Mouse (Mus musculus): Measurements from ENCODE around the gene Glis2. TPM values are rescaled to one million over a fixed set of nuclear protein-coding genes. Genes with fewer than 3 reads are reported as not detected.

The Glis2 gene
- total and polyA plus RNA-seq, 3 experiments: 0.59 to 3.3 (median 2.5) TPM

DNA sequence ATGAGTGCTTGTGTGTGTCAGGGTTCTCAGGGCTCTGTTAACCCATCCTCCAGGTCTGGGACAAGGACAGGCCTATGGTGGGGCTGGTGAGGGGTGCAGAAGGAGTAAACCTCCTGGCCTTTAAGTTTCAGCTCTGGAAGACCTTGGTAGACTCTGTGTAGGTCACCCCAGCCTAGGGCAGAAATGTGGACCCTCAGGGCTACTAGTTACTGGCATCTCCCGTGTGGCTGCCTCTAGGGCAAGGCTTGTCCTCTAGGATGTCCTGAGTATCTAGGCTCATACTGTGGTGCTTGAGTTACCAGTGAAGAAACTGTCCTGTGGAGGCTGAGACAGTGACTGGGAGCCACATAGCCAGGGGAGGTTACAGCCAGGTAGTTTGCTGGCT is 8.9 kb downstream of the Glis2 start:
- Histone ChIP-seq H3K27me3 (replicated peaks) (no peaks in the 10 kb centered on the region), H3K79me2 (replicated peaks; ENCODE audit: control insufficient read depth, extremely low read depth, insufficient read depth, poor library complexity, severe bottlenecking) (no peaks in the 10 kb centered on the region), H3K9me3 (replicated peaks; ENCODE audit: low read length) (no peaks in the 10 kb centered on the region), H3K4me3 (replicated peaks in 1 of 3; ENCODE audit: low read depth in 2 of 3, low read length in 2 of 3, poor library complexity in 1 of 3) (no peak overlapping the region), H3K4me1 (ENCODE audit: control insufficient read depth in 1 of 2, insufficient read depth in 2 of 2) (peaks cover 8 to 14% of the 10 kb centered on the region in 2 experiments; a peak in 3 of 4 replicates), H3K27ac (ENCODE audit: insufficient read depth, low read depth) (no peak overlapping the region), H3K4me2 (ENCODE audit: insufficient read depth, low read depth, poor library complexity, severe bottlenecking) (no peak overlapping the region), H3K9ac (ENCODE audit: insufficient read depth, low read depth) (no peak overlapping the region), H3K36me3 (replicated peaks in 1 of 2; ENCODE audit: control insufficient read depth in 1 of 2, insufficient read depth in 1 of 2, low read length in 1 of 2) (peaks cover 0 to under 1% of the 10 kb centered on the region in 2 experiments)
- TF ChIP-seq NELFE (IDR thresholded peaks at IDR 0.05; ENCODE audit: low read depth, low read length) (no peak), ZKSCAN1 (IDR thresholded peaks at IDR 0.05; ENCODE audit: borderline replicate concordance, low read depth, low read length) (no peak), USF1 (IDR thresholded peaks at IDR 0.05; ENCODE audit: low read depth, low read length) (no peak), USF2 (conservative IDR thresholded peaks at IDR 0.05; ENCODE audit: low read depth, low read length) (no peak), RCOR1 (conservative IDR thresholded peaks at IDR 0.05; ENCODE audit: low read depth, low read length) (no peak), MYC (IDR thresholded peaks at IDR 0.05; ENCODE audit: low read depth, low read length) (no peak)
- in situ Hi-C loops (cut with MboI; ENCODE audit: low pct_ligation_motif_present, low pct_unique_long_range_greater_than_20kb, low sequenced_read_pairs): no loop called here
- dilution Hi-C loops (cut with MboI; ENCODE audit: extremely low pct_ligation_motif_present, extremely low pct_unique_long_range_greater_than_20kb, low sequenced_read_pairs): no loop called here
- no peak for DNase-seq (ENCODE audit: extremely low read depth)

DNA sequence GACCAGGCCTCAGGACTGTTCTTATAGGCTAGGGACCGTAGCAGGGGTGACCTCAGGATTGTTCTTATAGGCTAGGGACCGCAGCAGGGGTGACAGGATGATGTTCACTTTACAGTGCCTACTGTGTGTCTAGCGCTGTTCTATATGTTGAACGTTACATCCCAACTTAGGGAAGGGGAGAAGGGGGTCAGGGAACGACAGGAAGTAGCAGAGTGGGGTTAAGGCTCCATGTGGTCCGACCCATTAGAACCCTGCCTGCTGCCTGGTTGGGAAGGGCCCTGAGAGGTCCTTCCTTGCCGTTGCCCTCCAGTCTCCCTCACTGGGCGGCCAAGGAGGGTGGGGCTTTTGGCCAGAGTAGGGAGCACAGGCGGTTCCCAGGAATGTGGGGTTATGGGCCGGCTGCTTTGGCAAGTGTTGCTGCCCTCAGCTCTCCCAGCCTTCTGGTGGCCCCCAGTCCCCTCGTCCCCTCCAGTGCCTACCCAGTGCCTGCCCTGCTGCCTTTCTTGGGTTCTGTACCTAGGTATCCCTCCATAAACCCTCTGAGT is 9.9 kb downstream of the Glis2 start:
- H3K36me3 ChIP-seq (replicated peaks in 1 of 2; ENCODE audit: control insufficient read depth in 1 of 2, insufficient read depth in 1 of 2, low read length in 1 of 2): peaks cover 0 to 7% of the 10 kb centered on the region in 2 experiments
- H3K9ac ChIP-seq (ENCODE audit: insufficient read depth, low read depth): no peak overlapping the region
- no peaks in the 10 kb centered on the region for H3K79me2 ChIP-seq (replicated peaks; ENCODE audit: control insufficient read depth, extremely low read depth, insufficient read depth, poor library complexity, severe bottlenecking)
- no peaks in the 10 kb centered on the region for H3K27me3 ChIP-seq (replicated peaks)
- no peak overlapping the region for H3K27ac ChIP-seq (ENCODE audit: insufficient read depth, low read depth)
- DNase-seq (ENCODE audit: extremely low read depth): no peak
- no peak for TF ChIP-seq TBP (conservative IDR thresholded peaks at IDR 0.05; ENCODE audit: low read depth, low read length)
- no peak for TF ChIP-seq TCF12 (IDR thresholded peaks at IDR 0.05; ENCODE audit: low read depth, low read length)
- no peak for TF ChIP-seq USF1 (IDR thresholded peaks at IDR 0.05; ENCODE audit: low read depth, low read length)
- TF ChIP-seq ELF1 (IDR thresholded peaks at IDR 0.05; ENCODE audit: low read depth, low read length): no peak
- TF ChIP-seq MXI1 (IDR thresholded peaks at IDR 0.05; ENCODE audit: low read depth, low read length): no peak
- TF ChIP-seq IRF4 (IDR thresholded peaks at IDR 0.05; ENCODE audit: low read depth, low read length): no peak
- dilution Hi-C loops (cut with MboI; ENCODE audit: extremely low pct_ligation_motif_present, extremely low pct_unique_long_range_greater_than_20kb, low sequenced_read_pairs) (no loop called here), in situ Hi-C loops (cut with MboI; ENCODE audit: low pct_ligation_motif_present, low pct_unique_long_range_greater_than_20kb, low sequenced_read_pairs) (no loop called here)
- H3K4me3 ChIP-seq (replicated peaks in 1 of 3; ENCODE audit: low read depth in 2 of 3, low read length in 2 of 3, poor library complexity in 1 of 3): no peak overlapping the region
- H3K4me1 ChIP-seq (ENCODE audit: control insufficient read depth in 1 of 2, insufficient read depth in 2 of 2): peaks cover 5 to 7% of the 10 kb centered on the region in 2 experiments; a peak in 3 of 4 replicates
- H3K9me3 ChIP-seq (replicated peaks; ENCODE audit: low read length): no peaks in the 10 kb centered on the region
- no peak overlapping the region for H3K4me2 ChIP-seq (ENCODE audit: insufficient read depth, low read depth, poor library complexity, severe bottlenecking)

DNA sequence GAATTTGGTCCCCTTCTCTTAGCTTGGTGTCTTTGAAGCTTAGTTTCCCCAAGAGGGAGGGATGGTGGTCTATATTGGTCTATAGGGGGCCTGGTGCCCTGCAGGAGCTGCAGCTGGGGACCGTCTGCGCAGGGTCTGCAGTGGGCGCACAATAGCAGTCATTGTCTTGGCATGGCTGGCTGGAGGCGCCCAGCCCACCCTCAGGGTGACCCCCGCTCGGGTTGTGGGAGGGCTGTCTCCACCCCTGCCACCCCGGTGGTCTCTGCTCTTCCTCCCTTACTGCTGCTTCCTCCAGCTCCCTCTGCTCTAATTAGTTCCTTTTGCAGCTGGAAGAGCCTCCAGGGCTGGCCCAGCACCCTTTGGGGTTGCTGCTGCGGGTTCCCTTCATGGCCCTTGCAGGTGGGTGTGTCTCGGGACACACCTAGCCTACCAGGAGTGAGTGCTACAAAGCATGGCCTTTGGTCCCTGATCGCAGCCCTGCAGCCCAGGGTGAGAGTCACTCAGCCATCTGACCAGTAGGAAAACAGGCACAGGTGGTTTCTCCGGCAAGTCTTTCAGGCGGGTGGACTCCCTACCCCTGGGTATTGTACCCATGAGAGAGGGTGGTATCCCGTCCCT is 11.1 kb downstream of the Glis2 start:
- dilution Hi-C loops (cut with MboI; ENCODE audit: extremely low pct_ligation_motif_present, extremely low pct_unique_long_range_greater_than_20kb, low sequenced_read_pairs): no loop called here

More for the DNA sequence above, 11.1 kb downstream of the Glis2 start:
- Histone ChIP-seq H3K4me3 (replicated peaks in 1 of 3; ENCODE audit: low read depth in 2 of 3, low read length in 2 of 3, poor library complexity in 1 of 3) (no peak overlapping the region), H3K9me3 (replicated peaks; ENCODE audit: low read length) (no peaks in the 10 kb centered on the region), H3K4me2 (ENCODE audit: insufficient read depth, low read depth, poor library complexity, severe bottlenecking) (no peak overlapping the region), H3K27me3 (replicated peaks) (no peaks in the 10 kb centered on the region), H3K27ac (ENCODE audit: insufficient read depth, low read depth) (no peak overlapping the region), H3K9ac (ENCODE audit: insufficient read depth, low read depth) (no peak overlapping the region), H3K79me2 (replicated peaks; ENCODE audit: control insufficient read depth, extremely low read depth, insufficient read depth, poor library complexity, severe bottlenecking) (no peaks in the 10 kb centered on the region), H3K4me1 (ENCODE audit: control insufficient read depth in 1 of 2, insufficient read depth in 2 of 2) (peaks cover 5 to 7% of the 10 kb centered on the region in 2 experiments; a peak in 3 of 4 replicates), H3K36me3 (replicated peaks in 1 of 2; ENCODE audit: control insufficient read depth in 1 of 2, insufficient read depth in 1 of 2, low read length in 1 of 2) (peaks cover 0 to 9% of the 10 kb centered on the region in 2 experiments)
- no peak for TF ChIP-seq PAX5 (IDR thresholded peaks at IDR 0.05; ENCODE audit: low read length)
- no peak for TF ChIP-seq JUND (conservative IDR thresholded peaks at IDR 0.05; ENCODE audit: low read depth, low read length)
- no peak for DNase-seq (ENCODE audit: extremely low read depth)
- in situ Hi-C loops (cut with MboI; ENCODE audit: low pct_ligation_motif_present, low pct_unique_long_range_greater_than_20kb, low sequenced_read_pairs): no loop called here

Data from CH12.LX (cell line).